Mouse (Mus musculus) ES-E14 (cell line): Measurements from ENCODE around the gene Rasal1. TPM values are rescaled to one million over a fixed set of nuclear protein-coding genes. Genes with fewer than 3 reads are reported as not detected.
A peak's percentile ranks its signal among the peaks of the same experiment; 100 is the strongest.

ENCODE experiments used
- DNase-seq: peaks from one replicate; pipeline ENCODE4 v3.0.0-alpha.2; 2013; ENCODE audit warnings: low read depth, low spot score
- H3K27ac ChIP-seq: 2 replicates; pipeline ENCODE4 v1.5.1; 2012; ENCODE audit warnings: low read depth, mild to moderate bottlenecking, low read length, moderate library complexity, mixed read lengths; ENCODE audit not compliant: poor library complexity, insufficient read depth, severe bottlenecking
- H3K36me3 ChIP-seq: 2 replicates; pipeline ENCODE4 v1.6.1; 2012; ENCODE audit warnings: mild to moderate bottlenecking, low read length, moderate library complexity, mixed read lengths; ENCODE audit not compliant: control insufficient read depth, poor library complexity, insufficient read depth, severe bottlenecking
- H3K4me1 ChIP-seq, 2 experiments: fragments of 150-350 bp in 1 of 2; sonication (generic) in 1 of 2; 2 replicates each; pipeline ENCODE4 v1.6.1; 2012; ENCODE audit warnings: low read length in 2 of 2, mild to moderate bottlenecking in 1 of 2, mixed read lengths in 1 of 2; ENCODE audit not compliant: control insufficient read depth in 2 of 2, insufficient read depth in 2 of 2, poor library complexity in 1 of 2
- H3K4me3 ChIP-seq, 2 experiments: fragments of 150-350 bp in 1 of 2; sonication (generic) in 1 of 2; 2 replicates each; pipeline ENCODE4 v1.5.1; 2012; ENCODE audit warnings: low read length in 2 of 2, low read depth in 1 of 2, mild to moderate bottlenecking in 1 of 2, mixed read lengths in 1 of 2; ENCODE audit not compliant: insufficient read depth in 1 of 2, poor library complexity in 1 of 2, severe bottlenecking in 1 of 2
- H3K9ac ChIP-seq: 2 replicates; pipeline ENCODE4 v1.6.1; 2012; ENCODE audit warnings: low read depth, mild to moderate bottlenecking, low read length, mixed read lengths; ENCODE audit not compliant: poor library complexity, insufficient read depth, severe bottlenecking
- H3K9me3 ChIP-seq: fragments of 150-350 bp; sonication (generic); 2 replicates; pipeline ENCODE4 v1.6.1; 2012; ENCODE audit warnings: low read depth, mild to moderate bottlenecking, low read length; ENCODE audit not compliant: control insufficient read depth, insufficient read depth
- CHD2 ChIP-seq: IDR thresholded peaks from 2 replicates; pipeline ENCODE4 v1.6.1; 2014; ENCODE audit warnings: mild to moderate bottlenecking, low read depth, low read length, inconsistent platforms
- HCFC1 ChIP-seq: IDR thresholded peaks from 2 replicates; pipeline ENCODE4 v1.6.1; 2012; ENCODE audit warnings: low read length, inconsistent platforms, borderline replicate concordance; ENCODE audit not compliant: insufficient read depth
- MAFK ChIP-seq: IDR thresholded peaks from 2 replicates; pipeline ENCODE4 v1.6.1; 2014; ENCODE audit warnings: mild to moderate bottlenecking, low read depth, low read length, inconsistent platforms; ENCODE audit not compliant: insufficient read depth
- ZC3H11A ChIP-seq: IDR thresholded peaks from 2 replicates; pipeline ENCODE4 v1.6.1; 2012; ENCODE audit warnings: low read depth, mild to moderate bottlenecking, inconsistent platforms, low read length, borderline replicate concordance
- ZNF384 ChIP-seq: IDR thresholded peaks from 2 replicates; pipeline ENCODE4 v1.6.1; 2012; ENCODE audit warnings: low read depth, low read length, inconsistent platforms
- in situ Hi-C, 2 experiments: fragments of 600-800 bp; cut with MboI; formaldehyde crosslinking; loops; one replicate each; pipeline ENCODE4 v1.15.1; 2025; ENCODE audit warnings: low sequenced_read_pairs in 2 of 2, inconsistent platforms in 1 of 2; ENCODE audit not compliant: unreplicated experiment in 2 of 2
- total RNA-seq: library from RNA; depleted of rRNA; stranded (reverse); fragments of 300-350 nt; gene quantifications from 2 replicates; pipeline ENCODE4 v1.2.3, GENCODE M21; 2012

The Rasal1 gene
- total RNA-seq, 1 experiment, result 3.5 TPM

- in situ Hi-C loops, result no loop called here
- H3K4me3 ChIP-seq, result no peak overlapping the region
- DNase-seq, result peak; percentile 68
- H3K4me1 ChIP-seq, result peaks cover 0 to 22% of the 10 kb centered on the region in 2 experiments; a peak in 3 of 4 replicates
- H3K9me3 ChIP-seq, result no peaks in the 10 kb centered on the region
- H3K27ac ChIP-seq, result no peak overlapping the region
- no peaks in the 10 kb centered on the region for H3K36me3 ChIP-seq
- H3K9ac ChIP-seq, result no peak overlapping the region; the same call in 1 of the 2 replicates
- TF ChIP-seq HCFC1 (peak; percentile 21; the same call in 1 of the 2 replicates), MAFK (no peak), ZNF384 (peak; percentile 79; the same call in 1 of the 2 replicates)
Measured at GRCm38 (mm10) chr5:120696057-120696743, 47.6 kb downstream of the Rasal1 start.

GRCm38 (mm10) chr5:120696865-120697264 is 48.3 kb downstream of the Rasal1 start:
- no peaks in the 10 kb centered on the region for H3K36me3 ChIP-seq
- H3K4me3 ChIP-seq, result no peak overlapping the region
- H3K27ac ChIP-seq, result no peak overlapping the region
- TF ChIP-seq MAFK (no peak), CHD2 (no peak)
- H3K4me1 ChIP-seq, result peaks cover 0 to 21% of the 10 kb centered on the region in 2 experiments; a peak in 3 of 4 replicates
- DNase-seq, result peak; percentile 83
- in situ Hi-C loops, result no loop called here
- no peaks in the 10 kb centered on the region for H3K9me3 ChIP-seq
- no peak overlapping the region for H3K9ac ChIP-seq

GRCm38 (mm10) chr5:120698181-120698580 is 49.6 kb downstream of the Rasal1 start:
- TF ChIP-seq CHD2 (no peak), ZNF384 (no peak), HCFC1 (no peak), ZC3H11A (no peak), MAFK (no peak)
- no peaks in the 10 kb centered on the region for H3K36me3 ChIP-seq
- no peak overlapping the region for H3K9ac ChIP-seq
- no peak overlapping the region for H3K27ac ChIP-seq
- H3K4me3 ChIP-seq, result no peak overlapping the region
- in situ Hi-C loops, result no loop called here
- H3K9me3 ChIP-seq, result no peaks in the 10 kb centered on the region
- DNase-seq, result no peak
- peaks cover 0 to 19% of the 10 kb centered on the region in 2 experiments; a peak in 3 of 4 replicates for H3K4me1 ChIP-seq

GRCm38 (mm10) chr5:120698801-120699391 is 50.3 kb downstream of the Rasal1 start:
- Histone ChIP-seq H3K27ac (no peak overlapping the region), H3K9me3 (no peaks in the 10 kb centered on the region), H3K4me3 (no peak overlapping the region), H3K9ac (no peak overlapping the region), H3K4me1 (peaks cover 0 to 19% of the 10 kb centered on the region in 2 experiments; a peak in 3 of 4 replicates), H3K36me3 (no peaks in the 10 kb centered on the region)
- in situ Hi-C loops, result no loop called here
- TF ChIP-seq HCFC1, result no peak
- TF ChIP-seq ZNF384, result no peak
- TF ChIP-seq ZC3H11A, result no peak
- TF ChIP-seq CHD2, result no peak
- no peak for TF ChIP-seq MAFK
- DNase-seq, result no peak
